Mouse (Mus musculus) ovary, adult 10 weeks (tissue): Measurements from ENCODE around the gene Olfr1211. TPM values are rescaled to one million over a fixed set of nuclear protein-coding genes. Genes with fewer than 3 reads are reported as not detected.

ENCODE experiments used
- polyA plus RNA-seq: library from polyadenylated mRNA; stranded (reverse); fragments of 350-450 nt; fragmentation: Illumina TruSeq; extraction: RNeasy Lipid Tissue Mini Kit (QIAGEN cat#74804); gene quantifications from one replicate; pipeline ENCODE4 v1.2.3, GENCODE M21; 2014

Olfr1211 gene
- polyA plus RNA-seq: not detected

GRCm38 (mm10) chr2:88938011-88938410 lies at the start of gene Olfr1211:
Gene Olfr1211 (minus strand): TSS chr2:88938111.

GRCm38 (mm10) chr2:88980181-88980580 lies 42.3 kb upstream of the Olfr1211 start, which contains the start of gene Gm13762:
Gene Gm13762 (minus strand): TSS chr2:88980281.

DNA sequence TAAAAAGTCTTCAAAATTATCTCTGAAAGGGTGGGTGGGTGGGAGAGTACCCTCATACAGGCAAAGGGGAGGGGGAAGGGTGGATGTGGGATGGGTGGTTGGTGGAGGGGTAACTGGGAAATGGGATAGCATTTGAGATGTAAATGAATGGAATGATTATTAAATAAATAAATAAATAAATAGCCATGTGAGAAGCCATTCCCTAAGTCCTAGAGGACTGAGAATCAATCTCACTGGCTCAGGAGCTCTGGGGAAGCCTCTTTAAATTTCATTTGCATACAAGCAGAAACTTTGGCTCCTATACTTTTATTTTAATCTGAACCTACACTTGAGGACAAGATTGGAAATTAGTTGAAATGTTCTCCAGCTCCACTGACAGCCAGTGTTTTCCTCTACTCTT lies 15.8 kb upstream of the Olfr1211 start, which contains the start of gene Olfr1212:
TSS of gene Olfr1212 (plus strand) at position 301 of the 400 bp plus-strand sequence.

DNA sequence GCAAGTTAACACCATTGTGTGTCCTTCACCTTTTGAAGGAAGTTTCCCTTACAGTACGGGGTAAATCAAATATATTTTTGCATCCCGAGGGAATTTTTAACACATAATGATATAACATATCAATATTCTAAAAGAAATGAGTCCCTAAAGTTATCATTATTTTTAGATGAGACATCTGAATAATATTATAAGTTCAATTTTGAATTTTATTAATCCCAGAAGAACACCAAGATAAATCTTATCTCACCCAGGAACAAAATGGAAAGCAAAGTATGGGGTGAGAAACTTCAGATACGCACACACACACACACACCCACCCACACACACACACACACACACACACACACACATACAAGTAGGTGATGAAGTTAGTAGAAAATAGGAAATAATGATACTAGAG lies 22.9 kb downstream of the Olfr1211 start, which contains the start of gene Olfr1209:
TSS of gene Olfr1209 (minus strand) at position 101 of the 400 bp plus-strand sequence.

DNA sequence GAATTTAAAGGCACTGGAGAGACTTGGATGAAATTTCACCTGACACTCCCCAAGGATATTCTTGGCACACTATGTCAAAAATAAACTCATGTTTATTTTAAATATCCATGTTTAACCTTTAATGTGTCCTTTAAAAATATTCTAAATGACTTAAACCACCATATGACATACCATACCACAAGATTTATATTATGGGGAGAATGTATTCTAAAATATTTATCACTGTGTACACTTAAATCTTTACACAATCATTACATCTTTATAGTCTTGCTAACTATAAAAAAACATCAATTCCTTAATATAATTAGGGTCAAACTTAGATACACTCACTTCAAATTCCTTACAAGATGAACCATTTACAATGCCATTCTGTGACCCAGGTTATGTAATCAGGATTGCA lies 35.7 kb downstream of the Olfr1211 start, which contains the start of gene Olfr1208:
TSS of gene Olfr1208 (minus strand) at position 101 of the 400 bp plus-strand sequence.

Other genes starting within 250 kb of the Olfr1211 start
- not detected for gene Olfr1195, start 248.9 kb downstream of the Olfr1211 start, polyA plus RNA-seq
- gene Olfr1196, start 233.5 kb downstream of the Olfr1211 start, polyA plus RNA-seq: not detected
- gene Olfr1197, start 205.7 kb downstream of the Olfr1211 start, polyA plus RNA-seq: 0.40 TPM
- gene Olfr1198, start 186.7 kb downstream of the Olfr1211 start, polyA plus RNA-seq: not detected
- not detected for gene Olfr1199, start 177.6 kb downstream of the Olfr1211 start, polyA plus RNA-seq
- gene Olfr1200, start 167.6 kb downstream of the Olfr1211 start, polyA plus RNA-seq: not detected
- not detected for gene Olfr1201, start 145.1 kb downstream of the Olfr1211 start, polyA plus RNA-seq
- gene Olfr1202, start 123.6 kb downstream of the Olfr1211 start, polyA plus RNA-seq: not detected
- gene Olfr1205, start 108.4 kb downstream of the Olfr1211 start, polyA plus RNA-seq: not detected
- gene Olfr1204, start 88.8 kb downstream of the Olfr1211 start, polyA plus RNA-seq: not detected
- gene Olfr1206, start 74.9 kb downstream of the Olfr1211 start, polyA plus RNA-seq: not detected
- gene Olfr1208, start 35.8 kb downstream of the Olfr1211 start, polyA plus RNA-seq: not detected
- gene Olfr1209, start 23.0 kb downstream of the Olfr1211 start, polyA plus RNA-seq: not detected
- not detected for gene Olfr1212, start 15.9 kb upstream of the Olfr1211 start, polyA plus RNA-seq
- not detected for gene Gm13762, start 42.2 kb upstream of the Olfr1211 start, polyA plus RNA-seq
- not detected for gene Olfr1214, start 54.5 kb upstream of the Olfr1211 start, polyA plus RNA-seq
- not detected for gene Olfr1215, start 68.9 kb upstream of the Olfr1211 start, polyA plus RNA-seq
- not detected for gene Olfr1216, start 80.2 kb upstream of the Olfr1211 start, polyA plus RNA-seq
- gene Olfr1217, start 94.0 kb upstream of the Olfr1211 start, polyA plus RNA-seq: not detected
- gene Olfr1218, start 123.1 kb upstream of the Olfr1211 start, polyA plus RNA-seq: not detected
- not detected for gene Olfr1219, start 145.4 kb upstream of the Olfr1211 start, polyA plus RNA-seq
- gene Olfr1220, start 168.7 kb upstream of the Olfr1211 start, polyA plus RNA-seq: not detected
- not detected for gene Olfr1221, start 179.2 kb upstream of the Olfr1211 start, polyA plus RNA-seq
- not detected for gene Olfr1222, start 194.9 kb upstream of the Olfr1211 start, polyA plus RNA-seq
- not detected for gene Olfr1223, start 213.4 kb upstream of the Olfr1211 start, polyA plus RNA-seq
- gene Olfr1224-ps1, start 226.0 kb upstream of the Olfr1211 start, polyA plus RNA-seq: not detected
- gene Olfr1225, start 236.6 kb upstream of the Olfr1211 start, polyA plus RNA-seq: not detected